Mouse (Mus musculus): ENCODE data around the gene Hivep1. TPM values are rescaled to one million over a fixed set of nuclear protein-coding genes. Genes with fewer than 3 reads are reported as not detected.
A peak's percentile ranks its signal among the peaks of the same experiment; 100 is the strongest.

The Hivep1 gene
- polyA plus RNA-seq, 1 experiment from 2014 or later: 7.7 TPM

DNA sequence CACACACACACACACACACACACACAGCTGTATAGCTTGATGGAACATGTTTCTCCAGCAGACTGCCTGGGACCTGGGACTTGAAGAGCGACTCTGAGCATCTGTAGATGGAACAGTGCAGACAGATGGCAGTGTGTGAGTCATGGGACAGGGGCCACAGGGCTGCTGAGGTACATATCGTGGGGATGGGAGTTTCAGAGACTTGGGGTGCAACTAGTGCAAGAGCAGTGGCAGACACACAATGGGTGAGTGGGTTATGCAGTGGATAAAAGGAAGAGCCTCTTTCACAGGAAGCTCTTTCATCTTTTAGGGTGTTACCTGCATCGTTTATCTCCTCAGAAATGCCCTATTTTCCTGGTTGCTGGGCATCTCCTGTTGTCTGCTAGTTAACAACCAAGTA is 25.8 kb downstream of the Hivep1 start:
- H3K4me3 ChIP-seq (ENCODE audit: low read depth, low read length): no peak overlapping the region
- 0 out of 2 replicates have a peak, but pooled peaks cover 7% of the 10 kb centered on the region for H3K36me3 ChIP-seq (ENCODE audit: insufficient read depth, low read length)
- DNase-seq (ENCODE audit: low spot score): no peak
- no peaks in the 10 kb centered on the region for H3K27me3 ChIP-seq (replicated peaks; ENCODE audit: insufficient read depth, low read length)
- no peak overlapping the region for H3K27ac ChIP-seq (ENCODE audit: low read length)
- H3K9me3 ChIP-seq (ENCODE audit: low read length): no peaks in the 10 kb centered on the region
- H3K9ac ChIP-seq (replicated peaks; ENCODE audit: low read depth): no peak overlapping the region
- ATAC-seq: no peak
- no peak overlapping the region for H3K4me2 ChIP-seq (replicated peaks; ENCODE audit: low read depth, low read length)
- WGBS: 81% methylated on average over 3 of the region's 3 CpGs
- TF ChIP-seq CTCF (IDR thresholded peaks at IDR 0.05) (no peak), EP300 (IDR thresholded peaks at IDR 0.05) (no peak)
- no peaks in the 10 kb centered on the region; the same call in 1 of the 2 replicates for H3K4me1 ChIP-seq (ENCODE audit: insufficient read depth, low read depth, low read length)

DNA sequence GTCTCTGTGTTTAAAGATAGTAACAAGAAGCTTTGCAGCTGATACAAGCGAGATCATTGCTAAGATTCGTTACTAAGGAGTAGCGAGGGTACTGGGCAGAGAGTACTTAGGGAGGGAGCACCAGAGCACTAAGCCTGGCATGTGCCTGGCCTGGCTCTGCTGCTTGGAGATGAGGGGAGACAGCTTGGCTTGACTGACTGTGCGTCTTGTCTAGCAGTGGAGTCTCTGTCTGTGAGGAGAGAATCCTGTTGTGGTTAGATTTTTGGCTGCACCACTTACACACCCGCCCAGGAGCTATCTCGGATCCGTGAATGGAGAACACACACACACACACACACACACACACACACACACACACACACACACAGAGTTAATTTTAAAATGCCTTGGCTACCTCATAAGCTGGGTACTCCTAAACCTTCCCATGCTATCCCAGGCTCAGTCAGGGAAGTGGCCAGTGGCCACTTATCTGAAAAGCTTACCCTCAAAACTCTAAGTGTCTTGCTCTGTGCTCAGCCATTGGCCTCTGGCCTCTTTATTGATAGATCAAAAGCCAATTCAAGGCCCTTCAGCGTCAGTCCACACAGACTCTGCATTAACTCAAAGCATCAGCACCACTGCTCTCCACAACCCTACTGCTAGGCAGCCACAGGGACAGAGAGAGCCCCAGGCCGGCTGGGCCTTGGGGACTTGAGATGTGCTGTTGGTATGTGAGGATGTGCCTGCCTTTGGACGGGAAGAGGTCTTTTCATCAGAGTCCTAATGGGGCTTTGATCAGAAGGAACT is 28.5 kb downstream of the Hivep1 start:
- Histone ChIP-seq H3K27ac (ENCODE audit: low read length) (no peak overlapping the region), H3K4me2 (replicated peaks; ENCODE audit: low read depth, low read length) (no peak overlapping the region), H3K4me3 (ENCODE audit: low read depth, low read length) (no peak overlapping the region), H3K36me3 (ENCODE audit: insufficient read depth, low read length) (0 out of 2 replicates have a peak, but pooled peaks cover 7% of the 10 kb centered on the region), H3K4me1 (ENCODE audit: insufficient read depth, low read depth, low read length) (no peaks in the 10 kb centered on the region; the same call in 1 of the 2 replicates), H3K9me3 (ENCODE audit: low read length) (no peaks in the 10 kb centered on the region), H3K9ac (replicated peaks; ENCODE audit: low read depth) (no peak overlapping the region), H3K27me3 (replicated peaks; ENCODE audit: insufficient read depth, low read length) (no peaks in the 10 kb centered on the region)
- ATAC-seq (no peak), DNase-seq (ENCODE audit: low spot score) (no peak)
- TF ChIP-seq EP300 (IDR thresholded peaks at IDR 0.05) (no peak), CTCF (IDR thresholded peaks at IDR 0.05) (no peak)
- WGBS: 61% methylated on average over 10 of the region's 10 CpGs

DNA sequence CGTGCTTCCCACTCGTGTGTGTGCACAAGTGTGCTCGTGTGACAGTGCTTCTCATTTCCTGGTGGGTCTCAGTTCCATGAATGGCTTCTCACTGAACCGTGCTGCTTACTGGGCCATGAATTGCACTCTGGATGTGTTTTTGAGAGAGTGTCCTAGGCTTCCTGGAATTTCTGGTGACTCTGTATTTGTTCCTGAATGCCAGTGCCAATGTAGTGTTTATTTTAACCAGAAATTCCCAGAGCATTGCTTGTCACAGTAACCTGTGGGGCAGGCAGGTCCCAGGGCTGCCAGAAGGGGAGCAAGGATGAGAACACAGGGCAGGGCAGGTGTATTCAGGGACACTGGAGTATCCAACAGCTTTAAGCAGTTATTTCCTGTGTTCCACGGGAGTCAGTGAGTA is 36.5 kb downstream of the Hivep1 start:
- peak; percentile 62 for ATAC-seq

DNA sequence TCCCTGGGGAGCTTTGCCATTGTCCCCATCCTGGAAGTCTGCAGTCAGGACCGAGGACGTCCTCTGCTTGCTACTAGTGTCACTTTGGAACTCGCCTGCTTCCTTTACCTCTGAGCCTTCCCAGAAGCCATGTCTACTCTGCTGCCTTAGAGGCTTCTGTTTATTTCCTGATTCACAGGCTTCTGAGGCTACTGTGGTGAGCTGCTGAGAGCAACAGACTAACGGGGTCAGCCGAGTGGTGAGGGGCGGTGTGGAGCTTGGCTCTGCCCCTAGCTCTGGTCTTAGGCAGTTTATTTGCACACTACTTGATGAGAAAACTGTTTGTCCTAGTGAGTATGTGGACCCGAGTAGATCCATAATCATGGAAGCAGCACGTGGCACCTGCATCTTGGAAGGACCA is 37.2 kb downstream of the Hivep1 start:
- Histone ChIP-seq H3K9ac (replicated peaks; ENCODE audit: low read depth) (no peak overlapping the region), H3K4me1 (ENCODE audit: insufficient read depth, low read depth, low read length) (no peaks in the 10 kb centered on the region; the same call in 1 of the 2 replicates), H3K27ac (ENCODE audit: low read length) (no peak overlapping the region), H3K4me3 (ENCODE audit: low read depth, low read length) (no peak overlapping the region), H3K4me2 (replicated peaks; ENCODE audit: low read depth, low read length) (no peak overlapping the region), H3K36me3 (ENCODE audit: insufficient read depth, low read length) (no peaks in the 10 kb centered on the region), H3K27me3 (replicated peaks; ENCODE audit: insufficient read depth, low read length) (no peaks in the 10 kb centered on the region), H3K9me3 (ENCODE audit: low read length) (no peaks in the 10 kb centered on the region)
- no peak for ATAC-seq
- no peak for DNase-seq (ENCODE audit: low spot score)
- WGBS: 52% methylated on average over 8 of the region's 8 CpGs
- TF ChIP-seq EP300 (IDR thresholded peaks at IDR 0.05) (no peak), CTCF (IDR thresholded peaks at IDR 0.05) (no peak)

More for the DNA sequence above, 36.5 kb downstream of the Hivep1 start:
- peak; percentile 36; the same call in 1 of the 2 replicates for TF ChIP-seq EP300 (IDR thresholded peaks at IDR 0.05)
- TF ChIP-seq CTCF (IDR thresholded peaks at IDR 0.05): no peak
- no peaks in the 10 kb centered on the region for H3K36me3 ChIP-seq (ENCODE audit: insufficient read depth, low read length)
- H3K9me3 ChIP-seq (ENCODE audit: low read length): no peaks in the 10 kb centered on the region
- no peak overlapping the region for H3K4me3 ChIP-seq (ENCODE audit: low read depth, low read length)
- no peaks in the 10 kb centered on the region for H3K27me3 ChIP-seq (replicated peaks; ENCODE audit: insufficient read depth, low read length)
- H3K4me2 ChIP-seq (replicated peaks; ENCODE audit: low read depth, low read length): no peak overlapping the region
- 35% methylated on average over 5 of the region's 5 CpGs for WGBS
- DNase-seq (ENCODE audit: low spot score): peak; percentile 52
- no peaks in the 10 kb centered on the region; the same call in 1 of the 2 replicates for H3K4me1 ChIP-seq (ENCODE audit: insufficient read depth, low read depth, low read length)
- H3K9ac ChIP-seq (replicated peaks; ENCODE audit: low read depth): no peak overlapping the region
- H3K27ac ChIP-seq (ENCODE audit: low read length): no peak overlapping the region

DNA sequence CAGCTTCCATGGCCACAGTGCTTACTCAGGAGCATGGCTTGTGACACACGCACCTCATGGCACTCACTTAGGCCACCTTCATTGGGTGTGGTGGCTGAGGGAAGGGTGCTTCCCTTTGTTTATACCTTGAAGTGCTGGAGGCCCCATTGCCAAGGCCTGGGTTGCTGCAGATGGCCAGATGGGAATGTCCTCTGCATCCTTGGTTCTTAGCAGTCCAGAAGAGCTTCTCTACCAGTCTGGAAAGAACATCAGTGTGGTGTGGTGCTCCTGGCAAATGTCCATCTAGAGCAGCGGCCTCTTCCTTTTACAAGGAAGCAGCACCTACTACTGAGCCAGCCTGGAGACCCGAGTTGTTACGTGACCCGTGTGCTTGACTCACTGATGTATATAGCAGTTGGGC is 38.9 kb downstream of the Hivep1 start:
- H3K9ac ChIP-seq (replicated peaks; ENCODE audit: low read depth): no peak overlapping the region
- no peaks in the 10 kb centered on the region; the same call in 1 of the 2 replicates for H3K4me1 ChIP-seq (ENCODE audit: insufficient read depth, low read depth, low read length)
- no peaks in the 10 kb centered on the region for H3K36me3 ChIP-seq (ENCODE audit: insufficient read depth, low read length)
- 78% methylated on average over 5 of the region's 5 CpGs for WGBS
- no peak for DNase-seq (ENCODE audit: low spot score)
- TF ChIP-seq CTCF (IDR thresholded peaks at IDR 0.05): no peak
- no peak for TF ChIP-seq EP300 (IDR thresholded peaks at IDR 0.05)
- H3K27me3 ChIP-seq (replicated peaks; ENCODE audit: insufficient read depth, low read length): no peaks in the 10 kb centered on the region
- H3K9me3 ChIP-seq (ENCODE audit: low read length): no peaks in the 10 kb centered on the region
- no peak overlapping the region for H3K4me3 ChIP-seq (ENCODE audit: low read depth, low read length)
- no peak overlapping the region for H3K4me2 ChIP-seq (replicated peaks; ENCODE audit: low read depth, low read length)
- no peak overlapping the region for H3K27ac ChIP-seq (ENCODE audit: low read length)
- no peak for ATAC-seq

DNA sequence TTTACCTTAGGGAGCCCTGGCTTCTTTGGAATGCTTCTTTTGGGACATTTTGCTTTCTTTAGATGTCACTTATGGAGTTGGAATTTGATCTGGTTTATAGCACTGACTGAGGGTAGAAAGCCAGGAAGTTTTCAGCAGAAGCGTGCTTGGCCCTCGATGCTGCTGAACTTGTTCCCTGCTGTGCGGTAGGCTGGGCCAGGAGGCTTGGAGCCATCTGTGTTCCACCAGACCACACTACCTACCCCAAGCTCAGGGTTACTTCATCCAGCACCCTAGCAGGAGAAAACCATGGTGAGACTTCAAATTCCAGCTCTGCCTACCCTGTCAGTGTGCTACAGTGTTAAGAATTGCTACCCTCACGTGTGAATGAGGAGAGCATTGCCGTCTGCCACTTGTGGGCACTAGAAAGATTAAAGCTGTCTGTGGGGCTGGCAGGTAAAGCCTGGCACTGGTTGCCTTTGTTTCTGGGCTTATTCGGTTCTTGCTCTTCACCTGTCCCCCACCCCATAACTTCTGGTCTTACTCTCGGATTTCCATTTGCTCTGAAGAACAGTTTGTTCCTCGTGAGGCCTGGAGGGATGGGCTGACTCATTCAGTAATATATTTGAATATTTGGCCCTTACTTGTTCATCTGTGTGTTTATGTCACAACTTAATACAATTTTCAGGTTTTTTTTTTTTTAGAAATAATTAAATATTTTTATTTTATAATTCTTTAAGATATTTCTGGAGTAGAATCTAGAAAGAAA is 40.7 kb downstream of the Hivep1 start:
- Histone ChIP-seq H3K4me1 (ENCODE audit: insufficient read depth, low read depth, low read length) (no peaks in the 10 kb centered on the region; the same call in 1 of the 2 replicates), H3K4me2 (replicated peaks; ENCODE audit: low read depth, low read length) (no peak overlapping the region), H3K4me3 (ENCODE audit: low read depth, low read length) (no peak overlapping the region), H3K9ac (replicated peaks; ENCODE audit: low read depth) (no peak overlapping the region), H3K27me3 (replicated peaks; ENCODE audit: insufficient read depth, low read length) (no peaks in the 10 kb centered on the region), H3K36me3 (ENCODE audit: insufficient read depth, low read length) (no peaks in the 10 kb centered on the region), H3K27ac (ENCODE audit: low read length) (no peak overlapping the region), H3K9me3 (ENCODE audit: low read length) (no peaks in the 10 kb centered on the region)
- WGBS: 45% methylated on average over 8 of the region's 8 CpGs
- TF ChIP-seq EP300 (IDR thresholded peaks at IDR 0.05): no peak
- TF ChIP-seq CTCF (IDR thresholded peaks at IDR 0.05): no peak
- ATAC-seq: no peak
- no peak for DNase-seq (ENCODE audit: low spot score)

All from lung, postnatal 0 days (tissue).